Comparison of ENCODE assay signal across 11 mouse cellular contexts in the genomic region with DNA sequence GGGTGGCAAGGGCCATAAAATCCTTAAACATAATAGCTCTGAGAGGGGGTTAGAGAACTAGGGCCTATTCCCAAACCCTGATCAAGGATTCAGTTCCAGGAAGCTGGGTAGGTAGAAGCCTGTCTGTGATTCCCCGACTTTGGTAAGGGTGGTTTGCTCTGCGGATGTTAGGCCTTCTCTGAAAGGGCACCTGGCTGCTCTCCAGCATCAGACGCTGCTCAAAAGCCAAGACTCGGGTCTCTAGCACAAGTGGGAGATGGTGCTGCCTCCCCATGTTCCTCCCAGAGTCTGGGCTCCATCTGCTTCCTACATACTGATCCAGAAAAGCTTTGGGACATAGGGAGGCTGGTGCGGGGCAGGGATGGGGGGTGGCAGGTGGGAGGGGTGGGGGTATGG.
A peak's percentile ranks its signal among the peaks of the same experiment; 100 is the strongest.
DNase-seq lines count a peak whose midpoint lies in the region; ATAC-seq and TF ChIP-seq lines count a peak whose summit lies in the region.
"Had no signal": no experiment of that assay in that cellular context is flagged by ENCODE, and none has a peak within 500 bp of the region (broad histone marks: within the 10 kb centered on the region; RNA-seq: fewer than 3 reads in every experiment).

No protein-coding gene starts in this region.

- intact Hi-C loops in gastrocnemius, adult 2 months (cut with DNase I), result no loop called here

- no peak for ATAC-seq in midbrain, embryonic 11.5 days (ENCODE audit: low FRiP score)
- peak; percentile 8; the same call in 1 of the 2 replicates for ATAC-seq in intestine, embryonic 14.5 days (replicated peaks; ENCODE audit: low FRiP score, low TSS enrichment, low read depth)
- no peak for ATAC-seq in kidney, embryonic 16.5 days (ENCODE audit: low FRiP score, low TSS enrichment)
- no peak for ATAC-seq in neural tube, embryonic 13.5 days (ENCODE audit: low read depth)

- no peak for TF ChIP-seq CTCF in gastrocnemius, adult 2 months (IDR thresholded peaks at IDR 0.05)

- no peak overlapping the region for H3K4me3 ChIP-seq in midbrain, embryonic 10.5 days
- H3K4me3 ChIP-seq in midbrain, embryonic 11.5 days (ENCODE audit: low read depth, low read length), result no peak overlapping the region
- no peak overlapping the region for H3K4me3 ChIP-seq in intestine, embryonic 14.5 days (ENCODE audit: low read depth, low read length)
- H3K4me3 ChIP-seq in kidney, embryonic 16.5 days (ENCODE audit: low read length), result no peak overlapping the region
- H3K4me3 ChIP-seq in neural tube, embryonic 13.5 days, result no peak overlapping the region
- H3K4me3 ChIP-seq in gastrocnemius, adult 2 months, result no peak overlapping the region
- H3K4me3 ChIP-seq: hindbrain, embryonic 15.5 days; liver, embryonic 15.5 days had no signal

- WGBS in midbrain, embryonic 10.5 days, result 83% methylated on average over 5 of the region's 5 CpGs
- WGBS in midbrain, embryonic 11.5 days, result 84% methylated on average over 5 of the region's 5 CpGs
- 49% methylated on average over 5 of the region's 5 CpGs for WGBS in intestine, embryonic 14.5 days
- WGBS in kidney, embryonic 16.5 days, result 24% methylated on average over 5 of the region's 5 CpGs
- WGBS in neural tube, embryonic 13.5 days, result 31% methylated on average over 5 of the region's 5 CpGs

- peak overlapping the region; percentile 74; the same call in 1 of the 2 replicates for H3K27ac ChIP-seq in midbrain, embryonic 10.5 days (replicated peaks)
- H3K27ac ChIP-seq in midbrain, embryonic 11.5 days (ENCODE audit: low read depth, low read length), result no peak overlapping the region; the same call in 1 of the 2 replicates
- peak overlapping the region; percentile 69; the same call in 1 of the 2 replicates for H3K27ac ChIP-seq in intestine, embryonic 14.5 days (ENCODE audit: low read depth)
- H3K27ac ChIP-seq in kidney, embryonic 16.5 days (ENCODE audit: low read length), result peak overlapping the region; percentile 96
- peak overlapping the region; percentile 77 for H3K27ac ChIP-seq in neural tube, embryonic 13.5 days (replicated peaks)
- H3K27ac ChIP-seq in gastrocnemius, adult 2 months, result no peak overlapping the region

- H3K4me1 ChIP-seq in midbrain, embryonic 10.5 days, result peaks cover 46% of the 10 kb centered on the region
- H3K4me1 ChIP-seq in midbrain, embryonic 11.5 days (ENCODE audit: control insufficient read depth, insufficient read depth, low read length), result peaks cover 7% of the 10 kb centered on the region; the same call in 1 of the 2 replicates
- no peaks in the 10 kb centered on the region for H3K4me1 ChIP-seq in intestine, embryonic 14.5 days (replicated peaks; ENCODE audit: control insufficient read depth, insufficient read depth, low read length)
- peaks cover 29% of the 10 kb centered on the region for H3K4me1 ChIP-seq in kidney, embryonic 16.5 days (ENCODE audit: insufficient read depth, low read length)
- peaks cover 47% of the 10 kb centered on the region for H3K4me1 ChIP-seq in neural tube, embryonic 13.5 days (replicated peaks)

- no peak overlapping the region for H3K4me2 ChIP-seq in midbrain, embryonic 11.5 days
- no peak overlapping the region for H3K4me2 ChIP-seq in intestine, embryonic 14.5 days (ENCODE audit: low read length)
- H3K4me2 ChIP-seq in kidney, embryonic 16.5 days (replicated peaks; ENCODE audit: low read depth, low read length), result peak overlapping the region; percentile 32; the same call in 1 of the 2 replicates
- no peak overlapping the region for H3K4me2 ChIP-seq in neural tube, embryonic 13.5 days
- H3K4me2 ChIP-seq: hindbrain, embryonic 15.5 days had no signal

- H3K27me3 ChIP-seq in midbrain, embryonic 10.5 days (ENCODE audit: low read depth, poor library complexity, severe bottlenecking), result no peaks in the 10 kb centered on the region
- no peaks in the 10 kb centered on the region for H3K27me3 ChIP-seq in midbrain, embryonic 11.5 days (ENCODE audit: control insufficient read depth, insufficient read depth, low read length)
- no peaks in the 10 kb centered on the region for H3K27me3 ChIP-seq in intestine, embryonic 14.5 days (replicated peaks; ENCODE audit: control insufficient read depth, insufficient read depth, low read length)
- H3K27me3 ChIP-seq in kidney, embryonic 16.5 days (ENCODE audit: insufficient read depth, low read length), result no peaks in the 10 kb centered on the region
- H3K27me3 ChIP-seq in neural tube, embryonic 13.5 days, result peaks cover 5% of the 10 kb centered on the region; the same call in 1 of the 2 replicates
- H3K27me3 ChIP-seq: hindbrain, embryonic 15.5 days; liver, embryonic 15.5 days had no signal

- DNase-seq in midbrain, embryonic 10.5 days (ENCODE audit: low spot score), result no peak
- DNase-seq in midbrain, embryonic 11.5 days (ENCODE audit: low spot score, missing footprints), result no peak
- DNase-seq in intestine, embryonic 14.5 days (ENCODE audit: low spot score), result no peak
- no peak for DNase-seq in gastrocnemius, postnatal 4 days (ENCODE audit: low spot score in 2 of 2)
- no peak for DNase-seq in gastrocnemius, adult 2 months
- DNase-seq: cerebellum, adult 11 months; gastrocnemius, postnatal 25 days had no signal

- no peak overlapping the region for H3K9ac ChIP-seq in midbrain, embryonic 11.5 days (ENCODE audit: low read length)
- H3K9ac ChIP-seq in intestine, embryonic 14.5 days (ENCODE audit: low read length), result no peak overlapping the region
- 0 out of 2 replicates have a peak overlapping the region, but pooled peaks have one; percentile 22 for H3K9ac ChIP-seq in kidney, embryonic 16.5 days (replicated peaks; ENCODE audit: low read length)
- H3K9ac ChIP-seq in neural tube, embryonic 13.5 days, result no peak overlapping the region
- H3K9ac ChIP-seq: hindbrain, embryonic 15.5 days; liver, embryonic 15.5 days had no signal

- no peaks in the 10 kb centered on the region for H3K9me3 ChIP-seq in midbrain, embryonic 10.5 days (replicated peaks)
- no peaks in the 10 kb centered on the region for H3K9me3 ChIP-seq in midbrain, embryonic 11.5 days (ENCODE audit: control insufficient read depth, low read length)
- H3K9me3 ChIP-seq in intestine, embryonic 14.5 days (ENCODE audit: control insufficient read depth, low read length), result no peaks in the 10 kb centered on the region
- no peaks in the 10 kb centered on the region for H3K9me3 ChIP-seq in kidney, embryonic 16.5 days (ENCODE audit: low read length)
- H3K9me3 ChIP-seq in neural tube, embryonic 13.5 days, result no peaks in the 10 kb centered on the region
- H3K9me3 ChIP-seq: hindbrain, embryonic 15.5 days; liver, embryonic 15.5 days had no signal

- no peaks in the 10 kb centered on the region for H3K36me3 ChIP-seq in midbrain, embryonic 10.5 days
- no peaks in the 10 kb centered on the region for H3K36me3 ChIP-seq in midbrain, embryonic 11.5 days (ENCODE audit: control insufficient read depth, insufficient read depth, low read length)
- no peaks in the 10 kb centered on the region for H3K36me3 ChIP-seq in intestine, embryonic 14.5 days (ENCODE audit: control insufficient read depth, insufficient read depth, low read length)
- no peaks in the 10 kb centered on the region for H3K36me3 ChIP-seq in kidney, embryonic 16.5 days (ENCODE audit: insufficient read depth, low read length)
- H3K36me3 ChIP-seq in neural tube, embryonic 13.5 days, result no peaks in the 10 kb centered on the region
- H3K36me3 ChIP-seq: hindbrain, embryonic 15.5 days; liver, embryonic 15.5 days had no signal

Comparison
In these comparisons a context has a peak if more than half of its experiments do, and no peak if none do; other contexts are left out.
1. H3K27ac ChIP-seq: peak in midbrain, embryonic 10.5 days (single experiment), intestine, embryonic 14.5 days (single experiment), kidney, embryonic 16.5 days (single experiment) and neural tube, embryonic 13.5 days (single experiment); none in midbrain, embryonic 11.5 days (single experiment) and gastrocnemius, adult 2 months (single experiment).